Mouse (Mus musculus) right cerebral cortex, postnatal 14 days (tissue): Measurements from ENCODE around the gene Vax1.

Source experiments
- DNase-seq: peaks from one replicate; pipeline ENCODE4 v3.0.0; 2022

Gene Vax1

GRCm38 (mm10) chr19:59168386-59168905 is 1.4 kb downstream of the Vax1 start:
- DNase-seq: no peak

GRCm38 (mm10) chr19:59167871-59168270 is 2.0 kb downstream of the Vax1 start:
- DNase-seq: no peak

GRCm38 (mm10) chr19:59166879-59167278 is 3.0 kb downstream of the Vax1 start:
- DNase-seq: no peak

GRCm38 (mm10) chr19:59166311-59166761 is 3.5 kb downstream of the Vax1 start:
- DNase-seq: no peak

- no peak for DNase-seq
Measured at GRCm38 (mm10) chr19:59165577-59165976, 4.3 kb downstream of the Vax1 start.

GRCm38 (mm10) chr19:59164896-59165560 is 4.8 kb downstream of the Vax1 start:
- no peak for DNase-seq

GRCm38 (mm10) chr19:59164111-59164510 is 5.7 kb downstream of the Vax1 start:
- DNase-seq: no peak

GRCm38 (mm10) chr19:59156702-59157101 is 13.2 kb downstream of the Vax1 start:
- DNase-seq: no peak

- no peak for DNase-seq
Measured at GRCm38 (mm10) chr19:59154171-59154570, 15.7 kb downstream of the Vax1 start.

GRCm38 (mm10) chr19:59145492-59146140 is 24.2 kb downstream of the Vax1 start:
- no peak for DNase-seq

GRCm38 (mm10) chr19:59145064-59145463 is 24.8 kb downstream of the Vax1 start:
- no peak for DNase-seq

GRCm38 (mm10) chr19:59142206-59142605 is 27.6 kb downstream of the Vax1 start:
- no peak for DNase-seq

- no peak for DNase-seq
Measured at GRCm38 (mm10) chr19:59135387-59135786, 34.5 kb downstream of the Vax1 start.

GRCm38 (mm10) chr19:59134916-59135315 is 34.9 kb downstream of the Vax1 start:
- DNase-seq: no peak

GRCm38 (mm10) chr19:59133202-59133601 is 36.7 kb downstream of the Vax1 start:
- no peak for DNase-seq

GRCm38 (mm10) chr19:59129671-59130070 is 40.2 kb downstream of the Vax1 start:
- DNase-seq: no peak

GRCm38 (mm10) chr19:59128531-59129204 is 41.2 kb downstream of the Vax1 start:
- DNase-seq: no peak

GRCm38 (mm10) chr19:59127424-59127823 is 42.4 kb downstream of the Vax1 start:
- DNase-seq: no peak
